Mouse (Mus musculus): ENCODE measurements at regions not wholly inside any gene's neighbourhood (a gene's known extent, or its start where the extent isn't known, plus 50 kb on each side); places are given as distances from the start of the nearest gene placed in this dataset.

GRCm38 (mm10) chr17:79960688-79961087 is 64.8 kb upstream of the Atl2 start:
- no peaks in the 10 kb centered on the region for H3K4me1 ChIP-seq
- WGBS = 32% methylated on average over 3 of the region's 3 CpGs
- no peak overlapping the region for H3K9ac ChIP-seq
- no peaks in the 10 kb centered on the region for H3K27me3 ChIP-seq
- H3K4me3 ChIP-seq = no peak overlapping the region
- H3K4me2 ChIP-seq = no peak overlapping the region
- H3K36me3 ChIP-seq = no peaks in the 10 kb centered on the region
- H3K9me3 ChIP-seq = no peaks in the 10 kb centered on the region
- no peak overlapping the region for H3K27ac ChIP-seq
- no peak for ATAC-seq (ENCODE audit: borderline replicate concordance, extremely low read depth, low FRiP score, low TSS enrichment)

GRCm38 (mm10) chr17:79955267-79955666 is 59.3 kb upstream of the Atl2 start:
- Histone ChIP-seq H3K4me1 (peaks cover 7% of the 10 kb centered on the region; the same call in 1 of the 2 replicates), H3K9ac (no peak overlapping the region), H3K27me3 (no peaks in the 10 kb centered on the region), H3K9me3 (no peaks in the 10 kb centered on the region), H3K4me2 (no peak overlapping the region), H3K27ac (no peak overlapping the region), H3K36me3 (no peaks in the 10 kb centered on the region), H3K4me3 (no peak overlapping the region)
- no peak for ATAC-seq (ENCODE audit: borderline replicate concordance, extremely low read depth, low FRiP score, low TSS enrichment)
- WGBS = 33% methylated on average over 1 of the region's 1 CpGs

- no peak overlapping the region for H3K27ac ChIP-seq
- no peak overlapping the region for H3K9ac ChIP-seq
- no peak overlapping the region for H3K4me3 ChIP-seq
- no peaks in the 10 kb centered on the region for H3K9me3 ChIP-seq
- no peaks in the 10 kb centered on the region for H3K27me3 ChIP-seq
- WGBS = 48% methylated on average over 6 of the region's 6 CpGs
- ATAC-seq (ENCODE audit: borderline replicate concordance, extremely low read depth, low FRiP score, low TSS enrichment) = 0 out of 2 replicates have a peak, but pooled peaks have one; percentile 17
- H3K36me3 ChIP-seq = no peaks in the 10 kb centered on the region
- H3K4me2 ChIP-seq = no peak overlapping the region
- peaks cover 12% of the 10 kb centered on the region for H3K4me1 ChIP-seq
Measured at GRCm38 (mm10) chr17:79954624-79955244, 58.8 kb upstream of the Atl2 start.

- H3K27ac ChIP-seq = no peak overlapping the region
- no peaks in the 10 kb centered on the region for H3K9me3 ChIP-seq
- 52% methylated on average over 11 of the region's 11 CpGs for WGBS
- no peak overlapping the region for H3K9ac ChIP-seq
- H3K27me3 ChIP-seq = no peaks in the 10 kb centered on the region
- ATAC-seq (ENCODE audit: borderline replicate concordance, extremely low read depth, low FRiP score, low TSS enrichment) = peak; percentile 6; the same call in 1 of the 2 replicates
- no peaks in the 10 kb centered on the region for H3K36me3 ChIP-seq
- no peak overlapping the region; the same call in 1 of the 2 replicates for H3K4me2 ChIP-seq
- peaks cover 26% of the 10 kb centered on the region for H3K4me1 ChIP-seq
- H3K4me3 ChIP-seq = no peak overlapping the region
Measured at GRCm38 (mm10) chr17:79948591-79949475, 52.9 kb upstream of the Atl2 start.
